Mouse (Mus musculus) lung, postnatal 0 days (tissue): ENCODE measurements at regions not wholly inside any gene's neighbourhood (a gene's known extent, or its start where the extent isn't known, plus 50 kb on each side); places are given as distances from the start of the nearest gene placed in this dataset.

ENCODE experiments used
- ATAC-seq: fragments of 200-750 bp; cut with Nextera tagmentation; 2 replicates; pipeline ENCODE4 v1.8.0; 2017; ENCODE audit warnings: moderate library complexity
- DNase-seq: peaks from one replicate; pipeline ENCODE4 v3.0.0-alpha.2; 2016; ENCODE audit warnings: low spot score
- H3K27ac ChIP-seq: fragments of 300-500 bp; sonication (generic); 2 replicates; pipeline ENCODE4 v1.5.1; 2014; ENCODE audit warnings: antibody characterized with exemption, mild to moderate bottlenecking, low read length, mixed read lengths
- H3K27me3 ChIP-seq: fragments of 300-500 bp; sonication (generic); replicated peaks from 2 replicates; pipeline ENCODE4 v1.6.1; 2014; ENCODE audit warnings: low read length, mixed read lengths; ENCODE audit not compliant: insufficient read depth
- H3K36me3 ChIP-seq: fragments of 300-500 bp; sonication (generic); 2 replicates; pipeline ENCODE4 v1.6.1; 2014; ENCODE audit warnings: low read length, mixed read lengths; ENCODE audit not compliant: insufficient read depth
- H3K4me1 ChIP-seq: fragments of 300-500 bp; sonication (generic); 2 replicates; pipeline ENCODE4 v1.6.1; 2014; ENCODE audit warnings: antibody characterized with exemption, low read depth, low read length, mixed read lengths; ENCODE audit not compliant: insufficient read depth
- H3K4me2 ChIP-seq: fragments of 300-500 bp; sonication (generic); replicated peaks from 2 replicates; pipeline ENCODE4 v1.6.1; 2014; ENCODE audit warnings: low read depth, mild to moderate bottlenecking, low read length, moderate library complexity, mixed read lengths
- H3K4me3 ChIP-seq: fragments of 300-500 bp; sonication (generic); 2 replicates; pipeline ENCODE4 v1.5.1; 2014; ENCODE audit warnings: low read depth, low read length
- H3K9ac ChIP-seq: fragments of 300-500 bp; sonication (generic); replicated peaks from 2 replicates; pipeline ENCODE4 v1.6.1; 2014; ENCODE audit warnings: low read depth, mild to moderate bottlenecking
- H3K9me3 ChIP-seq: fragments of 300-500 bp; sonication (generic); 2 replicates; pipeline ENCODE4 v1.6.1; 2016; ENCODE audit warnings: low read length, mixed read lengths
- CTCF ChIP-seq: IDR thresholded peaks from 2 replicates; pipeline ENCODE4 v1.5.1; 2016; ENCODE audit warnings: antibody characterized with exemption, mild to moderate bottlenecking
- EP300 ChIP-seq: IDR thresholded peaks from 2 replicates; pipeline ENCODE4 v1.6.1; 2016; ENCODE audit warnings: antibody characterized with exemption, mild to moderate bottlenecking, control low read depth
- WGBS: fragments of 180-500 bp; shearing (Covaris S2); extraction: QIAGEN DNeasy Blood & Tissue Kit; methylation state at CpG from one replicate; pipeline ENCODE4 v1.1.7; 2014; 5-methylcytosine and 5-hydroxymethylcytosine counted together

DNA sequence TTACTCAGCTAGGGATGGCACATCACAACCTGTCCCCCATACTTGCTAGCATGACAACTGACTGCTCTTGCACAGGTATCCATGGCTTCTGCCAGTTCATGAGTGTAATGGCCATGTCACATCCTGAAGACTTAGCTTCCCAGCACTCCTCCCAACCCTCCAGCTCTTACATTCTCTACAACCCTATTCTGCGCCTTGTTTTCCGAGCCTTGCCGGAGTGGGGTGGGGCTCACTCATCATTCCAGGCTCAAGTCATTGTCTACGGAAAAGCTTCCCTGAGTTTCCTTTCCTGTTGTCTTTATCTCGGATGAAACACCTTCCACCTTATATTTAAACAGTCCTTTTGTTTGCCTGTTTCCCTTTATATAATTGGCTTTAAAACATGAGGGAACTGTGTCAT, 69.6 kb downstream of the Prdm13 start:
- ATAC-seq (no peak), DNase-seq (no peak)
- Histone ChIP-seq H3K36me3 (no peaks in the 10 kb centered on the region), H3K4me1 (no peaks in the 10 kb centered on the region), H3K4me3 (no peak overlapping the region), H3K27me3 (no peaks in the 10 kb centered on the region), H3K9ac (no peak overlapping the region), H3K27ac (no peak overlapping the region), H3K9me3 (no peaks in the 10 kb centered on the region), H3K4me2 (no peak overlapping the region)
- no peak for TF ChIP-seq CTCF
- no peak for TF ChIP-seq EP300
- 60% methylated on average over 5 of the region's 5 CpGs for WGBS

DNA sequence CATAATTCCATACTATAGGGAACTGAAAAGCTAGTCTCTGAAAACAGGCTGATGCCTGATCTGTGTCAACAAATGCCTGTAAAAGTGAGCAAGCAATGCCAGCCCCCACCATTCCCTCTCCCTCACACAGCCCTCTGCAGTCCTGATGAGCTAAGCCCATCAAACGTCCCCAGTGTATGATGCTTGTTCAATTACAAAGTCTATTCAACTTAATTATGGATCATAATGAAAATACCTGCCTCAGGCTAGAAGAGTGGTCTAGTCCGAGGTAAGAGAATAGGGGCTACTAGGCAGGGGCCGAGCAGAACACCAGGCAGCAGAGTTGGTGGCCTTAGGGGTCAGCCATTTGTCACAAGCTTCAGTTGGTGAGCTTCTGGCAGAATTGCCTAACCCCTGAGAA, 71.3 kb downstream of the Prdm13 start:
- Histone ChIP-seq H3K27me3 (no peaks in the 10 kb centered on the region), H3K4me3 (no peak overlapping the region), H3K36me3 (no peaks in the 10 kb centered on the region), H3K4me1 (no peaks in the 10 kb centered on the region), H3K9ac (no peak overlapping the region), H3K4me2 (no peak overlapping the region), H3K9me3 (no peaks in the 10 kb centered on the region), H3K27ac (no peak overlapping the region)
- DNase-seq (no peak), ATAC-seq (no peak)
- 37% methylated on average over 3 of the region's 3 CpGs for WGBS
- TF ChIP-seq CTCF (no peak), EP300 (no peak)

DNA sequence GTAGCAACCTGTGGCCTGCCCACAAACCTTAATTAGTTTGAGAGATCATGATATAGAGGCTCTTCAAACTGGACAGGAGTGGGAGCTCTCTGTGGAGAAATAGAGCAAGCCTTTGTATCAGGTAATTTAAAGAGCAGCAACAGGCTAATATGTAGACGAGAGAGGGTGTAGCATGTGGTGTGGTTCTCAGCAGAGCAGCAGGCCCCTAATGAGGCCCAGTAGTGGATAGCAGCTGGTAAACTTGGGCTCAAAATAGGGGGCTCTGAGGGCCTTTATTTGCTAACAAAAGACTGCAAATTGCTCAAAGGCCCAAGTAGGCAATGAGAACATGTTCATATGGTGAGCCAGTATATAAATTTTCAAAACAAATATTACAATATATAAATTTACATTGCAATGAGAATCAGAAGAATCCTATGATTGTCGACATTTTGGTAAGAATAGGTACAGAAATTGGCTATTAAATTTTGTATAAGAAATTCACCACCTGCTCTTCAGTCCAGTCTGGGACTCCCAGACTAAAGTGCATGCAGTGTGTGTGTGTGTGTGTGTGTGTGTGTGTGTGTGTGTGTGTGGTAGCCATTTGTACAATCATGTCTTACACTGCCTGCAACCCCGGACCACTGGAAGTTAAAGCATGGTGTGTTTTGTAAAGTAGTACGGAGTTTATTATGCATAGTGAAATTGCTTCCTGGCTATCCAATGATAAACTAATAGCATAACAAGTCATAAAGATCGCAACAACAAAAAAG, 74.1 kb downstream of the Prdm13 start:
- Histone ChIP-seq H3K4me1 (no peaks in the 10 kb centered on the region), H3K4me2 (no peak overlapping the region), H3K27me3 (no peaks in the 10 kb centered on the region), H3K27ac (no peak overlapping the region), H3K36me3 (no peaks in the 10 kb centered on the region), H3K4me3 (no peak overlapping the region), H3K9me3 (no peaks in the 10 kb centered on the region), H3K9ac (no peak overlapping the region)
- TF ChIP-seq CTCF (no peak), EP300 (no peak)
- WGBS, result 72% methylated on average over 5 of the region's 5 CpGs
- DNase-seq (no peak), ATAC-seq (no peak)

DNA sequence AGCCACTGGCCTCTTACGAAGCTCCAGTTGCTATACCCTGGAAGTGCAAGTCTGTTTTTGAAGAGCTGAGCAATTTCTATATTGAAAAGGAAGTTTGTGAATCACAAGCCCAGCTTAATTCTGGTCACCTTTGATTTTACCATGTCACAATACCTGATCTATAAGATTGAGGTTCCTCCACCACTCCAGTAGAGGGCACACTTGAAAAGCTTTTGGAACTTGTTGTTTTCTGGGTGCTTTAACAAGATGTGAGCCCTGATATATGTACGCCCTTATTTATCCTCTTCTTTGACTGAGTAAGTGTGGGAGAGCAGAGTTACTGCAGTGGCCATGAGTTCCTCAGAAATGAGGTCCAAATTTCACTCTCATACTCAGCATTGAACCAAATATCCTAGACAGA, 87.7 kb downstream of the Prdm13 start:
- no peaks in the 10 kb centered on the region for H3K36me3 ChIP-seq
- ATAC-seq (no peak), DNase-seq (no peak)
- TF ChIP-seq CTCF (no peak), EP300 (no peak)
- no peak overlapping the region for H3K27ac ChIP-seq
- H3K4me3 ChIP-seq, result no peak overlapping the region
- H3K4me2 ChIP-seq, result no peak overlapping the region
- no peak overlapping the region for H3K9ac ChIP-seq
- H3K4me1 ChIP-seq, result no peaks in the 10 kb centered on the region
- H3K9me3 ChIP-seq, result no peaks in the 10 kb centered on the region
- 53% methylated on average over 2 of the region's 2 CpGs for WGBS
- no peaks in the 10 kb centered on the region for H3K27me3 ChIP-seq

DNA sequence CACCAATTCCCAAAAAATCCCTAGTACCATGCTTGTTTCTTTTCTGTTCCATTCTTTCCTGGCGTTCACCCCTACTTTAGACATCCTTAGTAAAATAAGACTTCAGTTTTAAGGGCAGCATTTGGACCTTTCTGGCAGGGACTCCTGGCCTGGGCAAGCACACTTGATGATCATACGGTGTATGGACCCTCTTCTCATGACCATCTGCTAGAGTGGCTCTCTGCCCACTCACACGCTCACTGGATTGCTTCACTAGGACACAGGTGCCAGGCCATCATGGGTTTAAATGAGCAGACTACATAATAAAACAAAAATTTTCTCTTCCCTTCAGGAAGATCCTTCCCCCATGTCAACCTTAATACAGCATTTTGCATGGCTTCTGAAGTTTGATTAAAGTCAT, 138.0 kb downstream of the Prdm13 start:
- Histone ChIP-seq H3K27ac (no peak overlapping the region), H3K36me3 (no peaks in the 10 kb centered on the region), H3K9ac (no peak overlapping the region), H3K4me3 (no peak overlapping the region), H3K27me3 (no peaks in the 10 kb centered on the region), H3K9me3 (no peaks in the 10 kb centered on the region), H3K4me2 (no peak overlapping the region), H3K4me1 (no peaks in the 10 kb centered on the region)
- no peak for DNase-seq
- 80% methylated on average over 3 of the region's 3 CpGs for WGBS
- no peak for TF ChIP-seq CTCF
- no peak for TF ChIP-seq EP300
- ATAC-seq, result no peak

DNA sequence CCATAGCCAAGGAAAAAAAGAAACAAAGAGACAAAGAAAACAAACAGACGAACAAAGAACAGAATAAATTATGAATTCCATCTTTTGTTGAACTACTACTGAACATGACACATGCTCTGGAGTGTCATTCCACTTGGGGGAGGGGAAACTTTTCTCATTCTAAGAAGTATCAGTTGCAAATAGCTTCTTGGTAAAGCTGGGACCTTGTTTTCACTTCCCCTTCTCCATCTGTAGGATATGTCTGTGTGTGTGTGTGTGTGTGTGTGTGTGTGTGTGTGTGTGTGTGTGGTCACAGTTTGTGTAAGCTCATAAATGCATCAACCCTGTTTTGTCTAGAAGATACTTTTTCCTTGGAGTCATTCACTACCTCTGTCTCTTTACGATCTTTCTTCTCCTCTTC, 146.2 kb downstream of the Prdm13 start:
- no peak overlapping the region for H3K27ac ChIP-seq
- no peaks in the 10 kb centered on the region for H3K9me3 ChIP-seq
- 73% methylated on average over 2 of the region's 2 CpGs for WGBS
- TF ChIP-seq EP300 (no peak), CTCF (no peak)
- no peak for DNase-seq
- H3K4me1 ChIP-seq, result no peaks in the 10 kb centered on the region
- no peak overlapping the region for H3K4me3 ChIP-seq
- H3K36me3 ChIP-seq, result no peaks in the 10 kb centered on the region
- H3K4me2 ChIP-seq, result no peak overlapping the region
- H3K9ac ChIP-seq, result no peak overlapping the region
- ATAC-seq, result no peak
- no peaks in the 10 kb centered on the region for H3K27me3 ChIP-seq

DNA sequence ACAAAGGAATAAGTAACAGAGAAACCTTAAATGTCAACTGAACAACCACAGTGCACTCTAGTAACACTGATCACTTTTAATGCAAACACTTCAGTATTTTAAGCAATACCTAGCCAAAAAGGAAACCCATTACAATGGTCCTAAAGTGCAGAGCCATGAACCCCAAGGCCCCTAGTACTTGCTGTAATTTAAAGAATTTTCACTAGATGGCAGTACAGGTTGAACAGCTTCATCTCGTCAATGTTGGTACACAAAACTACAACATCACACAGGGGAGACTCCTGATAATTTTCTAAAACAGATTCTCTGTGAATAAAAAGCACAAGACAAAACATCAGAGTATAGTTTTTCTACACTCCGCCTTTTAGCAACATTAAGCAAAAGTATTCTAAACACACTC, 149.8 kb downstream of the Prdm13 start:
- TF ChIP-seq CTCF (peak; percentile 36), EP300 (no peak)
- H3K4me2 ChIP-seq, result no peak overlapping the region
- no peaks in the 10 kb centered on the region for H3K36me3 ChIP-seq
- no peak overlapping the region for H3K9ac ChIP-seq
- H3K27ac ChIP-seq, result no peak overlapping the region
- H3K4me1 ChIP-seq, result no peaks in the 10 kb centered on the region
- peak; percentile 4 for DNase-seq
- 34% methylated on average over 2 of the region's 2 CpGs for WGBS
- no peaks in the 10 kb centered on the region for H3K27me3 ChIP-seq
- no peak overlapping the region for H3K4me3 ChIP-seq
- ATAC-seq, result no peak
- H3K9me3 ChIP-seq, result no peaks in the 10 kb centered on the region
